Mouse (Mus musculus): ENCODE measurements around the gene Tfb2m. TPM values are rescaled to one million over a fixed set of nuclear protein-coding genes. Genes with fewer than 3 reads are reported as not detected.

Gene Tfb2m
- total and polyA plus RNA-seq, 3 experiments, result 13.1 to 53.1 (median 48.3) TPM

DNA sequence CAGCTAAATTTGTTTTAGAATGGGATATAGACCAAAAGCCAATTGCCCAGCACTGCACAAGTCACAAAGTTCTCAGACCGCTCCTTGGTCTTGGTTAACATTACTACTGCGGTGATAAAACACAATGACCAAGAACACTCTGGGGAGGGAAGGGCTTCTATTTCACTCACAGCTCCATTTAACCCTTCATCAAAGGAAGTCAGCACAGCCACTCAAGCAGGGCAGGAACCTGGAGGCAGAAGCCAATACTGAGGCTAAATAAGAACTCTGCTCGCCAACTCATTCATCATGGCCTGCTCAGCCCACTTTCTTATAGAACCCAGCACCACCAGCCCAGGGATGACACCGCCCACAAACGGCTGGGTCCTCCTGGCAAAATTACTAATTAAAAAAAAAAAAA, 57.5 kb downstream of the Tfb2m start:
- TF ChIP-seq ZNF384 (IDR thresholded peaks at IDR 0.05; ENCODE audit: low read depth, low read length) (no peak), MXI1 (IDR thresholded peaks at IDR 0.05; ENCODE audit: low read depth, low read length) (no peak), HCFC1 (IDR thresholded peaks at IDR 0.05; ENCODE audit: low read depth, low read length) (no peak), IRF4 (IDR thresholded peaks at IDR 0.05; ENCODE audit: low read depth, low read length) (no peak), NELFE (IDR thresholded peaks at IDR 0.05; ENCODE audit: low read depth, low read length) (no peak), USF2 (conservative IDR thresholded peaks at IDR 0.05; ENCODE audit: low read depth, low read length) (no peak), GABPA (IDR thresholded peaks at IDR 0.05; ENCODE audit: insufficient replicate concordance, low read depth, low read length) (no peak), USF1 (IDR thresholded peaks at IDR 0.05; ENCODE audit: low read depth, low read length) (no peak), ZC3H11A (IDR thresholded peaks at IDR 0.05; ENCODE audit: low read depth, low read length) (no peak), PAX5 (IDR thresholded peaks at IDR 0.05; ENCODE audit: low read length) (no peak), TBP (conservative IDR thresholded peaks at IDR 0.05; ENCODE audit: low read depth, low read length) (no peak), MYC (IDR thresholded peaks at IDR 0.05; ENCODE audit: low read depth, low read length) (no peak), ZMIZ1 (IDR thresholded peaks at IDR 0.05; ENCODE audit: low read depth, low read length) (no peak), MAZ (IDR thresholded peaks at IDR 0.05; ENCODE audit: low read depth, low read length) (no peak), RCOR1 (conservative IDR thresholded peaks at IDR 0.05; ENCODE audit: low read depth, low read length) (no peak), UBTF (IDR thresholded peaks at IDR 0.05; ENCODE audit: low read depth, low read length) (no peak), ETS1 (conservative IDR thresholded peaks at IDR 0.05; ENCODE audit: low read depth, low read length) (no peak), JUN (IDR thresholded peaks at IDR 0.05; ENCODE audit: insufficient read depth, low read depth, low read length) (no peak), KAT2A (IDR thresholded peaks at IDR 0.05; ENCODE audit: insufficient replicate concordance, low read length) (no peak)
- in situ Hi-C loops (cut with MboI; ENCODE audit: low pct_ligation_motif_present, low pct_unique_long_range_greater_than_20kb, low sequenced_read_pairs) (no loop called here), dilution Hi-C loops (cut with MboI; ENCODE audit: extremely low pct_ligation_motif_present, extremely low pct_unique_long_range_greater_than_20kb, low sequenced_read_pairs) (no loop called here)
- no peak overlapping the region for H3K4me3 ChIP-seq (replicated peaks in 1 of 3; ENCODE audit: low read depth in 2 of 3, low read length in 2 of 3, poor library complexity in 1 of 3)
- H3K9me3 ChIP-seq (replicated peaks; ENCODE audit: low read length), result peaks cover 5% of the 10 kb centered on the region
- H3K4me1 ChIP-seq (ENCODE audit: control insufficient read depth in 1 of 2, insufficient read depth in 2 of 2), result peaks cover 3 to 7% of the 10 kb centered on the region in 2 experiments; a peak in 2 of 4 replicates
- H3K27ac ChIP-seq (ENCODE audit: insufficient read depth, low read depth), result no peak overlapping the region
- DNase-seq (ENCODE audit: extremely low read depth), result no peak
- H3K36me3 ChIP-seq (replicated peaks in 1 of 2; ENCODE audit: control insufficient read depth in 1 of 2, insufficient read depth in 1 of 2, low read length in 1 of 2), result peaks cover 0 to 20% of the 10 kb centered on the region in 2 experiments
- no peaks in the 10 kb centered on the region for H3K79me2 ChIP-seq (replicated peaks; ENCODE audit: control insufficient read depth, extremely low read depth, insufficient read depth, poor library complexity, severe bottlenecking)
- H3K27me3 ChIP-seq (replicated peaks), result no peaks in the 10 kb centered on the region
- H3K4me2 ChIP-seq (ENCODE audit: insufficient read depth, low read depth, poor library complexity, severe bottlenecking), result no peak overlapping the region
- H3K9ac ChIP-seq (ENCODE audit: insufficient read depth, low read depth), result no peak overlapping the region

DNA sequence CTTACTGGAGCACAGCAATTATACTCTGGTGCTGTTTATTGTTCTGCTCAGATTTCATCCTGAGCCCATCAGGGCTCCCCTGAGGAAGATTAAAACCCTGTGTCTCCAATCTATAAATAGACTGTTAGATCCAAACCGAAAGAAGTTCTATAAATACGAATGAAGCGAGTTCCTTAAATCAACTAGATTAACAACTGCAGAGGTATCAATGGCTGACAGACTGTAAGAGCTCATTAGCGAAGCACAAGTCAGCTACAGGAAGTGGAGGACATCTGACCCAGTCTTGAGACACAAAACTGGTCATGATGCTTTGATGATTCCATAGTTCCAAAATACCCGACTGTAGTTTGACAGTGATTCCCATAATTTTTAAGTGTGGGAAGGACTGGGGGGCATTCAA, 58.1 kb downstream of the Tfb2m start:
- Histone ChIP-seq H3K9ac (ENCODE audit: insufficient read depth, low read depth) (no peak overlapping the region), H3K79me2 (replicated peaks; ENCODE audit: control insufficient read depth, extremely low read depth, insufficient read depth, poor library complexity, severe bottlenecking) (no peaks in the 10 kb centered on the region), H3K4me2 (ENCODE audit: insufficient read depth, low read depth, poor library complexity, severe bottlenecking) (no peak overlapping the region), H3K4me3 (replicated peaks in 1 of 3; ENCODE audit: low read depth in 2 of 3, low read length in 2 of 3, poor library complexity in 1 of 3) (no peak overlapping the region), H3K36me3 (replicated peaks in 1 of 2; ENCODE audit: control insufficient read depth in 1 of 2, insufficient read depth in 1 of 2, low read length in 1 of 2) (peaks cover 0 to 20% of the 10 kb centered on the region in 2 experiments), H3K9me3 (replicated peaks; ENCODE audit: low read length) (peaks cover 5% of the 10 kb centered on the region), H3K4me1 (ENCODE audit: control insufficient read depth in 1 of 2, insufficient read depth in 2 of 2) (peaks cover 3 to 7% of the 10 kb centered on the region in 2 experiments; a peak in 2 of 4 replicates), H3K27ac (ENCODE audit: insufficient read depth, low read depth) (no peak overlapping the region), H3K27me3 (replicated peaks) (no peaks in the 10 kb centered on the region)
- dilution Hi-C loops (cut with MboI; ENCODE audit: extremely low pct_ligation_motif_present, extremely low pct_unique_long_range_greater_than_20kb, low sequenced_read_pairs) (no loop called here), in situ Hi-C loops (cut with MboI; ENCODE audit: low pct_ligation_motif_present, low pct_unique_long_range_greater_than_20kb, low sequenced_read_pairs) (no loop called here)
- TF ChIP-seq MEF2A (IDR thresholded peaks at IDR 0.05; ENCODE audit: borderline replicate concordance, low read depth, low read length) (no peak), PAX5 (IDR thresholded peaks at IDR 0.05; ENCODE audit: low read length) (no peak), TCF12 (IDR thresholded peaks at IDR 0.05; ENCODE audit: low read depth, low read length) (no peak), NRF1 (IDR thresholded peaks at IDR 0.05; ENCODE audit: low read depth, low read length) (no peak), JUN (IDR thresholded peaks at IDR 0.05; ENCODE audit: insufficient read depth, low read depth, low read length) (no peak), ELF1 (IDR thresholded peaks at IDR 0.05; ENCODE audit: low read depth, low read length) (no peak), UBTF (IDR thresholded peaks at IDR 0.05; ENCODE audit: low read depth, low read length) (no peak), NELFE (IDR thresholded peaks at IDR 0.05; ENCODE audit: low read depth, low read length) (no peak), ZC3H11A (IDR thresholded peaks at IDR 0.05; ENCODE audit: low read depth, low read length) (no peak), HCFC1 (IDR thresholded peaks at IDR 0.05; ENCODE audit: low read depth, low read length) (no peak), KAT2A (IDR thresholded peaks at IDR 0.05; ENCODE audit: insufficient replicate concordance, low read length) (no peak), MAFK (IDR thresholded peaks at IDR 0.05; ENCODE audit: insufficient replicate concordance, low read length) (no peak), SMC3 (IDR thresholded peaks at IDR 0.05; ENCODE audit: low read depth, low read length) (no peak)
- DNase-seq (ENCODE audit: extremely low read depth), result no peak

Data from CH12.LX (cell line).